Mouse (Mus musculus) urinary bladder, postnatal 4 days (tissue): ENCODE data around the gene Hsp90b1.
"Not testable (repeated sequence)": the region's sequence is repeated elsewhere in the genome, so short reads cannot be mapped to it uniquely, and the experiment has no call there.

Source experiments
- DNase-seq, 2 experiments: peaks; one replicate each; pipeline ENCODE4 v3.0.0; 2021 to 2022; ENCODE audit warnings: low spot score in 2 of 2

Gene Hsp90b1

GRCm38 (mm10) chr10:86705318-86705921, at the start of gene Hsp90b1, which contains the start of gene Ttc41:
TSS of gene Hsp90b1 (minus strand) at chr10:86705509.
TSS of gene Ttc41 (plus strand) at chr10:86705811.
- DNase-seq = peak; percentile 97 to 99

GRCm38 (mm10) chr10:86744306-86744705, 39.0 kb upstream of the Hsp90b1 start:
- no peak for DNase-seq

DNA sequence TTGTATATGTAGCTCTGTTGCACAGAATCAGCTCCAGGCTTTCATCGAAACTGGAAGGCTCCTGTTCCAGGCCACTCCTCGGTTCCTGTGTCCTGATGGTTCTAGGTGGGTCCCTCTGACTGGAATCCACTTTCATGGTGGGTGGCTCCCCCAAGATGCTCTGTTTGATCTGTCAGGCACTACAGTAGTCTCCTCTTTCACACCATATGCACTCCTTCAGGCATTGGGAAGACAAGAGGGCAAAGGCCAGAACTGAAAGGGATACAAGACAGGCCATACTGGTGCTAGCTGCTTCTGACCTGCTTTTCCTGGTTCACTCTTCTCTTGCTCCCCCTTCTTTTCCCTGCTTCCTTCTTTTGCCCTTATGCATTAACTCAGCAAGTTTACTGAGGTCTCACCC, 37.6 kb upstream of the Hsp90b1 start:
- no peak for DNase-seq

- no peak for DNase-seq
Measured at GRCm38 (mm10) chr10:86735036-86735435, 29.7 kb upstream of the Hsp90b1 start.

GRCm38 (mm10) chr10:86731500-86731863, 26.2 kb upstream of the Hsp90b1 start:
- no peak for DNase-seq

GRCm38 (mm10) chr10:86730823-86731499, 25.7 kb upstream of the Hsp90b1 start:
- peak; percentile 64 to 83 for DNase-seq

GRCm38 (mm10) chr10:86728176-86728575, 22.9 kb upstream of the Hsp90b1 start:
- DNase-seq = no peak

- peak in 1 of 2 experiments; percentile 28 for DNase-seq
Measured at GRCm38 (mm10) chr10:86727548-86727980, 22.3 kb upstream of the Hsp90b1 start.

DNA sequence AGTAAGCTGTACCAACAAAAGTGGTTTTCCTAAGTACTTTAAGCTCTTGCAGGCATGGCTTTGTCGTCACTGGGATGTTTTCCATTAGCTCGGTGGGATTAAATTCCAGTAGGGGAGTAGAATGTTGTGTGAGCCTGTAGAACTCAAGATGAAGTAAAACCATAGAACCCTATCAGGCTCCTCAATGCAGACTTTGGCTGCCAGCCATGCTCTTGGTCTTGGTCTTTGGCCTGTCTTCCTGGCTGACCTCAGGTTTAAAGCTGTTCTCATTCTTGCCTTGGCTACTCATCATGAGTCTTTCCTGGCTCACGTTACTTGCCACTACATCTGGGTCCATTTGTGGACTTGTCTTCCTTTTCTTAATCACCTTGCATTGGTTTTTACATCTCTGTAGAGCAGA, 6.8 kb upstream of the Hsp90b1 start:
- no peak for DNase-seq

- no peak for DNase-seq
Measured at GRCm38 (mm10) chr10:86707134-86707533, 1.8 kb upstream of the Hsp90b1 start.

DNA sequence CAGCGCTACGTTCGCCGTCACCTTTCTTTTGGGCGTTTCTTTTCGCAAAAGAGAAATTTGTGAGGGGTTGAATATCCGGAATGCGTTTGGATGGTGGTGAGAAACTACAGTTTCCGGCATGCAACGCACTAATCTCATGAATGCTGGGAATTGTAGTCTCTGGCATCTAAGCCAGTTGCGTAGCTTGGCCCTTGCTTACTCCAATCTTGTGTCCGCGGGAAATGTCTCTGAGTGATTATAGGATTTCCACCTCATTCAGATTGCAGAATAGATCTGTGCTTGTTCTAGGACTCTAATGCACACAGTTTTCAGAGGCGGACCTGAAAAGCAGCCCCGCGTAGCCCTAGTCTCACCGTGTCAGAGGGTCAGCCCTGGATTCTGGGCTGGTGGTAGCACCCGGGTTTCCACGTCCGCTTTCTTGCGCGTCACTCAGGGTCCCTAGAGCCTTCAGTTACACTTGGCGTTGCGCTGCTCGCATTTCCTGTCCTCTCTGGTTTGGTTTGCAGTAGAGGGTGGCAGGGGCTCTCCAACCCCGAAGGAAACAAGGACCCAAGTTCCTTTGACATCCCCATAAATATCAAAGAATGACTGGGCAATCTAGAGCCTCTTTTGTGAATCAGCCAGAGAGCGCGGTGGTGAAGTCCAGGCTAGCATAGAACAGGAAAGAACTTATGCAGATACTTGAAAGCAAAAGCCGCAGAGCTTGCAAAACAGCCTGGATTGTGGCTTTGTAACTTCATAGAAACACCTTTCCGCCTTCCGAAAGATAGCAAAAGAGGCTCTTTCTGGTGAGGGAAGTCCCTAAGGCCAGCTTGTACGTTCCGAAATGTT, 828 bp upstream of the Hsp90b1 start:
- DNase-seq = peak; percentile 62 to 65

DNA sequence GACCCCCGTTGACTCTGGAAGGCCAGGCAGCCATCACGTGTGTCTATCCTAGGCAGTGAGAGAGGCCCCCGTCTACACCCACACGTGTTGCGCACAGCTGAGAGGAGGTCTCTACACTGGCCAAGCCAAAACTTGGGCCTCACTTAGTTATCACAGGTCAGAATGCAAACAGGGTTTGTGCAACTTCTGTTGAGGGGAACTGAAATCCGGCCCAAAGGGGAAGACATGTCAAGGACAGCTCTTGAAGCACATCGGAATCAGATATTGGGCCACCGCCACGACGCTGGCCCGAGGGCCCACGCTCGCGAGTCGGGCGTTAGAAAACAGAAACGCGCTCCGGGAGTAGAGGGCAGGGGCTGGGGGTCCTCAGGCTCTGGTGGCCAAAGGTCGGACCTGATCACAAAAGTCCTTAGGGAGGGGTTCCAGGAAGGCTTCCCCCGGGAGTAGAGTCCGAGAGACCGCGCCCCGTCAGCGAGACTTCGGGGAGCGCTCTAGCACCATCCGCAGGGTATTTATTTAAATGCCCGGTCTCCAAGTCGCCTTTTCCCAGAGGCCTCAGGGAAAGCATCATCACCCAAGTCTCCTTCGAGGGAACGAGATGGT, 619 bp downstream of the Hsp90b1 start:
- DNase-seq = no peak

DNA sequence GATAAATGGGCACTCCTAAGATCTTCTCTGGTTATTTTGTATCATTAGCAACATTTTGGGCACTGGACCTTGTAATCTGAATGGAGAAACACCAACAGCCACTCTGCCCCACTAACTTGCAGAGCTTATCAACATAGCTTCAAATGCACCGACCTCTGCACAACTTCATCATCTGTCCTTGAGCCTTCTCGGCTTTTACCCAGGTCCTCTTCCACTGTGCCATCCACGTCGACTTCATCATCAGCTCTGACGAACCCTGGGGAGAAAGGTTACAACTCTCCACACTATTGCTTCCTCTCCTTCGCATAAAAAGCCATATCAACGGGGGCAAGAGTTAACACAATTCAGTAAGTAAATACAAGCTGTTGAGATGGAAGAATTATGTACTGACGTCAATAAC, 1.2 kb downstream of the Hsp90b1 start:
- DNase-seq = no peak

- no peak for DNase-seq
Measured at GRCm38 (mm10) chr10:86703375-86703774, 1.9 kb downstream of the Hsp90b1 start.

GRCm38 (mm10) chr10:86702312-86702920, 2.9 kb downstream of the Hsp90b1 start:
- no peak for DNase-seq

- DNase-seq = no peak
Measured at GRCm38 (mm10) chr10:86700973-86701372, 4.3 kb downstream of the Hsp90b1 start.

GRCm38 (mm10) chr10:86700251-86700650, 5.1 kb downstream of the Hsp90b1 start:
- no peak for DNase-seq

GRCm38 (mm10) chr10:86686017-86686360, 19.3 kb downstream of the Hsp90b1 start:
- DNase-seq = not testable (repeated sequence)

DNA sequence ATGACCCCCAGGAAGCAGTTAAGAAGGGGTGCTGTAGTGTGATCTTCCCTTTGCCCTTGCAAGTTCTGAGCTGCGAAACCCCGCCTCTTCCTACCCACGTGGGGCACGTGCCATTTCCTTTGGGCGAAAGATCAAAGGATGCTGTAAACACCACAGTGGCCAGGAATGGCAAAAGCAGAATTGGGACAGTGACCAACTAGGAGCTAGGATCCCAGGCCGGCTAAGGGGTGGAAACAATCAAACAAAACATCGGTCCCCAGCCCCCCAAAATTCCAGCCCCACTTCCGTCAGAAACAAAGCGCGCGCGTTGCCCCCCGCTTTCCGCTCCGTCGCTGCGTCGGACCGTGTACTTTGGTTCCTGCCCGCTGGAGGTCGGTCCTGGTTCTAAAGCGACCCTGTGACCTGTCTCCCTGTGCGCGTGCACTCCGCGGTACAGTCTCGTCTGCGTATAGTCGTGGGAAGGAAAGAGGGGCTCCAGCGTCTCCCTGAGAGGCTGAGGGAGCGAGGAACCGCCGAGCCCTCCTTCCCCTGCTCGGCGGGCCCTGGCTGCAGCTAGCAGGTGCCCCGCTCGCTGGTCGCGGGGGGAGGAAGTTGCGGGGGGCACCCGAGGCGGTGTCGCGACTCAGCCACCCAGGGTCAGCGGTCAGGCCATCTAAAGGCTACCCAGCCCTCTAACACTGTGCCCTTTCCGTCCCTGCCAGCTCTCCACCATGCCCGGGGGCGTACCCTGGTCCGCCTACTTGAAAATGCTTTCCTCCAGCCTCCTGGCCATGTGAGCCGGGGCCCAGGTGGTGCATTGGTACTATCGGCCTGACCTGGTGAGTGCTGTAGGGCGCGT, 19.9 kb downstream of the Hsp90b1 start:
- DNase-seq = peak; percentile 75 to 79

- not testable (repeated sequence) for DNase-seq
Measured at GRCm38 (mm10) chr10:86684797-86685178, 20.5 kb downstream of the Hsp90b1 start.

DNA sequence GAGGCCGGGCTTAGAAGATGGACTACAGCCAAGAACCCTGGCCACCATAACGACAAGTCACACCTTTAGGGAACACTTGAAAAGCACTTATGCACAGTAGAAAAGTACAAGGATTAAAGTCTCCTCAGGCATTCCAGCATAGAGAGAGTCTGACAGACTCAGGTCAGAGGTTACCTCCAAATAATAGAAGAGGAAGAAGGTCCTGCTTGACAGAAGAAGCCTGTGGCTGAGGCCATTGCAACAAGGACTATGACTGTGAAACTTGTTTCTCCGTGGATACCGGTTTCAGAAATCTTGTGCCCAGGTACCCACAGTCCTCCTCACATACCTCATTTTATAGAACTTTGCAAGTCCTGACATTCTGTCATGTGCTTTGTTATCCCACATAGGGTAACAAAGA, 34.8 kb downstream of the Hsp90b1 start:
- not testable (repeated sequence) for DNase-seq
